Mouse (Mus musculus) thymus, adult 2 months (tissue): ENCODE data around the gene Crb2.

Experiments used
- CTCF ChIP-seq: fragments of 200-500 bp; IDR thresholded peaks from 2 replicates; pipeline ENCODE4 v1.5.1; 2012; ENCODE audit warnings: mild to moderate bottlenecking, control low read depth, low read length, moderate library complexity, borderline replicate concordance; ENCODE audit not compliant: control insufficient read depth, poor library complexity, insufficient read depth; ENCODE audit errors: extremely low read depth
- POLR2A ChIP-seq: fragments of 200-500 bp; IDR thresholded peaks from 2 replicates; pipeline ENCODE4 v1.6.1; 2012; ENCODE audit warnings: mild to moderate bottlenecking, low read length, control low read depth, moderate library complexity; ENCODE audit not compliant: control insufficient read depth, poor library complexity, insufficient read depth; ENCODE audit errors: extremely low read depth

DNA sequence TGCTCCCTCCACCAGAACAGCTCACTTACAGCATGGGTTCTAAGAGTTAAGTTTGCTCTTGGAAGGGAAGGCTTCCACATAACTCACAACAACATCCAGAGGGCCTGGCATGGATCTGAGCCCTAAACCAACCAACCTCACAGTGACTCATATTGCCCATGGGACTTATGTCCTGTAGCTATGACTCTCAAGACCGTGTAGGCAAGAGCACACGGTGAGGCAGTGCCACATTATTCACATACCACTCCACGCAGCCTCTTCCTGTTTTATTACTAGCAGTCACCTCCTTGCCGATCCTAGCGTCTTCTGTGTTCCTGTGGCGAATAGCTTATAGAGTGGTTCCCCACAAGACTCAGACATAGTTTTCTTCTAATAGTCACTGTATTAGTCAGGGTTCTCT lies 26.7 kb upstream of the Crb2 start:
- TF ChIP-seq POLR2A (no peak), CTCF (no peak)
